Mouse (Mus musculus) limb, embryonic 11.5 days (tissue): ENCODE measurements around the gene Cldn34b4. TPM values are rescaled to one million over a fixed set of nuclear protein-coding genes. Genes with fewer than 3 reads are reported as not detected.

Experiments used
- ATAC-seq: fragments of 200-750 bp; cut with Nextera tagmentation; 2 replicates; pipeline ENCODE4 v1.8.0; 2017; ENCODE audit warnings: low read depth; ENCODE audit not compliant: insufficient number of reproducible peaks, low FRiP score, low TSS enrichment
- DNase-seq: peaks from one replicate; pipeline ENCODE4 v3.0.0-alpha.2; 2015; ENCODE audit warnings: low spot score
- H3K27ac ChIP-seq: fragments of 300-500 bp; sonication (generic); replicated peaks from 2 replicates; pipeline ENCODE4 v1.5.1; 2014; ENCODE audit warnings: low read depth, mild to moderate bottlenecking, low read length
- H3K27me3 ChIP-seq: fragments of 300-500 bp; sonication (generic); 2 replicates; pipeline ENCODE4 v1.6.1; 2014; ENCODE audit warnings: mild to moderate bottlenecking, low read length, mixed read lengths; ENCODE audit not compliant: control insufficient read depth, insufficient read depth
- H3K36me3 ChIP-seq: fragments of 300-500 bp; sonication (generic); 2 replicates; pipeline ENCODE4 v1.6.1; 2014; ENCODE audit warnings: mild to moderate bottlenecking, low read length, moderate library complexity, mixed read lengths; ENCODE audit not compliant: control insufficient read depth, insufficient read depth
- H3K4me1 ChIP-seq: fragments of 300-500 bp; sonication (generic); 2 replicates; pipeline ENCODE4 v1.6.1; 2014; ENCODE audit warnings: low read length, mixed read lengths; ENCODE audit not compliant: control insufficient read depth, insufficient read depth
- H3K4me2 ChIP-seq: fragments of 300-500 bp; sonication (generic); 2 replicates; pipeline ENCODE4 v1.6.1; 2014; ENCODE audit warnings: low read depth, mild to moderate bottlenecking, moderate library complexity; ENCODE audit not compliant: severe bottlenecking
- H3K4me3 ChIP-seq: fragments of 300-500 bp; sonication (generic); 2 replicates; pipeline ENCODE4 v1.5.1; 2014; ENCODE audit warnings: low read depth, low read length
- H3K9ac ChIP-seq: fragments of 300-500 bp; sonication (generic); 2 replicates; pipeline ENCODE4 v1.6.1; 2014; ENCODE audit warnings: mild to moderate bottlenecking, low read length
- H3K9me3 ChIP-seq: fragments of 300-500 bp; sonication (generic); 2 replicates; pipeline ENCODE4 v1.6.1; 2016; ENCODE audit warnings: low read length; ENCODE audit not compliant: control insufficient read depth
- WGBS: fragments of 180-500 bp; shearing (Covaris S2); extraction: QIAGEN DNeasy Blood & Tissue Kit; methylation state at CpG from one replicate; pipeline ENCODE4 v1.1.7; 2014; 5-methylcytosine and 5-hydroxymethylcytosine counted together
- polyA plus RNA-seq: library from polyadenylated mRNA; unstranded; fragments of >200 nt; fragmentation: Nextera tagmentation; extraction: Ambion mirVana; gene quantifications from 2 replicates; pipeline ENCODE4 v1.2.1, GENCODE M21; 2014

Gene Cldn34b4
- not detected in 2 replicates for polyA plus RNA-seq

DNA sequence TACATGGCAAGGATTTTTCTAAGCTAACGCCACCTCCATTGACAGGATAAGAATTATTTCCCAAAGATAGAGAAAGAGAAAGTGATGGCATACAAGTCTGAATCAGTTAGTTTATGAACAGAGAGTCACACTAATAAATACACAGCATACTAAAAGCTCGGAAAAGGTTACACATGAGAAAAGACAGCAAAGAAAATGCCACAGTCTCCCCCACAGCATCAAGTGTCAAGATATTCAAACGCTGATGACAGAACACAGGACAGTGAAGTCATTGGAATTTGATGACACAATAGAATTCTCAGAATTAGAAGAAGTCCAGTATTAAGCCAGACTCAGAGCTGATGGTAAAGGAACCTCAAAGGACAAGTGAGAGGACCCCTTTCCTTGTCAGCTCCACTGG is at the start of gene Cldn34b4:
Gene Cldn34b4, plus strand, starts transcription at position 301 of the 400 bp plus-strand sequence.
- Histone ChIP-seq H3K27ac (no peak within 1 kb of the TSS), H3K4me3 (no peak within 1 kb of the TSS), H3K4me1 (no peaks in the 10 kb centered on the region), H3K4me2 (no peak within 1 kb of the TSS), H3K36me3 (no peaks in the 10 kb centered on the region), H3K9me3 (no peaks in the 10 kb centered on the region), H3K9ac (no peak within 1 kb of the TSS), H3K27me3 (no peaks in the 10 kb centered on the region)
- ATAC-seq (no peak), DNase-seq (no peak)
- 92% methylated on average over 3 of the region's 3 CpGs for WGBS

Other genes starting within 250 kb of the Cldn34b4 start
- gene Cldn34b3, start 129.0 kb upstream of the Cldn34b4 start, polyA plus RNA-seq = not detected in 2 replicates
- gene Cldn34d, start 209.6 kb downstream of the Cldn34b4 start, polyA plus RNA-seq = not detected in 2 replicates